Mouse (Mus musculus) urinary bladder, postnatal 10 days (tissue): ENCODE measurements around the gene Ada.

Experiments used
- DNase-seq: peaks from one replicate; pipeline ENCODE4 v3.0.0; 2022; ENCODE audit warnings: low spot score

Ada gene

GRCm38 (mm10) chr2:163732021-163732420 is 18.0 kb downstream of the Ada start:
- DNase-seq, result no peak

- DNase-seq, result no peak
These were observed 21.7 kb downstream of the Ada start for GRCm38 (mm10) chr2:163728300-163728699.

- DNase-seq, result no peak
These were observed 23.2 kb downstream of the Ada start for GRCm38 (mm10) chr2:163726766-163727393.

GRCm38 (mm10) chr2:163722550-163722949 is 27.5 kb downstream of the Ada start:
- DNase-seq, result no peak

GRCm38 (mm10) chr2:163719616-163720015 is 30.4 kb downstream of the Ada start:
- DNase-seq, result no peak

- DNase-seq, result peak; percentile 36
These were observed 31.0 kb downstream of the Ada start for GRCm38 (mm10) chr2:163718951-163719603.

- no peak for DNase-seq
These were observed 31.5 kb downstream of the Ada start for GRCm38 (mm10) chr2:163718526-163718925.

- DNase-seq, result no peak
These were observed 33.2 kb downstream of the Ada start for GRCm38 (mm10) chr2:163716853-163717252.

GRCm38 (mm10) chr2:163716448-163716847 is 33.6 kb downstream of the Ada start:
- no peak for DNase-seq

- DNase-seq, result no peak
These were observed 36.7 kb downstream of the Ada start for GRCm38 (mm10) chr2:163713340-163713739.

GRCm38 (mm10) chr2:163712874-163713273 is 37.2 kb downstream of the Ada start:
- no peak for DNase-seq

- no peak for DNase-seq
These were observed 37.6 kb downstream of the Ada start for GRCm38 (mm10) chr2:163712473-163712872.

- DNase-seq, result no peak
These were observed 38.6 kb downstream of the Ada start for GRCm38 (mm10) chr2:163711368-163711868.

GRCm38 (mm10) chr2:163710606-163711159 is 39.4 kb downstream of the Ada start:
- DNase-seq, result no peak

GRCm38 (mm10) chr2:163710000-163710399 is 40.0 kb downstream of the Ada start:
- DNase-seq, result no peak

- no peak for DNase-seq
These were observed 41.2 kb downstream of the Ada start for GRCm38 (mm10) chr2:163708763-163709250.

GRCm38 (mm10) chr2:163708321-163708720 is 41.7 kb downstream of the Ada start:
- no peak for DNase-seq

- no peak for DNase-seq
These were observed 46.3 kb downstream of the Ada start for GRCm38 (mm10) chr2:163703599-163704260.

GRCm38 (mm10) chr2:163702921-163703320 is 47.1 kb downstream of the Ada start:
- DNase-seq, result no peak

GRCm38 (mm10) chr2:163702431-163702830 is 47.6 kb downstream of the Ada start:
- DNase-seq, result no peak

- DNase-seq, result no peak
These were observed 50.8 kb downstream of the Ada start for GRCm38 (mm10) chr2:163699078-163699780.
